12 mouse cellular contexts compared by ENCODE assay signal in the genomic region with DNA sequence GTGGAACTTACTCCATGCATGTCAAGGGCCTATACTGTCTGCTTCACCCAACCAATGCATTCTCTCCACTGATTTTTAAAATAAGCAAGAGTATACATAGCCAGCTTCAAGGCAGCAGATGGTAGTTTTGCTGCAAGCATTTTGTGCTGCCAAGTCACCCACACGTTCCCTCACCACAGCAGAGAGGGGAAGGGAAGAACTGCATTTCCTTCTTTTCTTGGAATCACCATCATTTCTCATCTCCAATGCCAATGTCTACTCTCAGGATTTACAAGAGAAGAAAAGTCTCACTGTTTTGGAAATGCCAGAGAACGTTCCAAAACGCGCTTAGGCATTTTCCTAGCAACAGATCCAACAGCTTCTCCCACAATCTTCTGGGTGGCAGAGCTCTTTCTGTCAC. TPM values are rescaled to one million over a fixed set of nuclear protein-coding genes. Genes with fewer than 3 reads are reported as not detected.
A peak's percentile ranks its signal among the peaks of the same experiment; 100 is the strongest.
DNase-seq lines count a peak whose midpoint lies in the region; ATAC-seq and TF ChIP-seq lines count a peak whose summit lies in the region.
"Had no signal": no experiment of that assay in that cellular context is flagged by ENCODE, and none has a peak within 500 bp of the region (broad histone marks: within the 10 kb centered on the region; RNA-seq: fewer than 3 reads in every experiment).

No protein-coding gene starts in this region.

- no peak overlapping the region for H3K4me2 ChIP-seq in liver, postnatal 0 days (ENCODE audit: low read depth, low read length)
- H3K4me2 ChIP-seq: limb, embryonic 13.5 days had no signal

- H3K36me3 ChIP-seq in liver, postnatal 0 days (replicated peaks; ENCODE audit: insufficient read depth, low read length) = no peaks in the 10 kb centered on the region
- H3K36me3 ChIP-seq: heart, embryonic 10.5 days; limb, embryonic 13.5 days had no signal

- peak; percentile 97 for DNase-seq in brain, adult 2 months (ENCODE audit: low read depth, low spot score)
- DNase-seq in cerebellum, adult 11 months = peak; percentile 46
- peak; percentile 35 to 43 for DNase-seq in frontal cortex, postnatal 10 days (ENCODE audit: low spot score in 2 of 2)
- peak; percentile 45 to 89 for DNase-seq in left cerebral cortex, adult 8-10 months (ENCODE audit: low spot score in 2 of 2)
- DNase-seq in urinary bladder, postnatal 36 days (ENCODE audit: low spot score in 2 of 2) = no peak
- no peak for DNase-seq in natural killer cell, adult 2 months (ENCODE audit: low spot score in 2 of 2)
- no peak for DNase-seq in liver, postnatal 0 days
- DNase-seq: kidney, adult 11 months; lung, postnatal 10 days; thymus, adult 18-20 months had no signal

- H3K4me1 ChIP-seq in liver, postnatal 0 days (ENCODE audit: insufficient read depth) = no peaks in the 10 kb centered on the region
- H3K4me1 ChIP-seq: heart, embryonic 10.5 days; limb, embryonic 13.5 days had no signal

- H3K4me3 ChIP-seq in liver, postnatal 0 days (ENCODE audit: low read depth, low read length) = no peak overlapping the region
- H3K4me3 ChIP-seq: heart, embryonic 10.5 days; limb, embryonic 13.5 days had no signal

- no peaks in the 10 kb centered on the region for H3K9me3 ChIP-seq in liver, postnatal 0 days (ENCODE audit: low read length)
- H3K9me3 ChIP-seq: heart, embryonic 10.5 days; limb, embryonic 13.5 days had no signal

- no peak for TF ChIP-seq CTCF in liver, postnatal 0 days (IDR thresholded peaks at IDR 0.05; ENCODE audit: low read depth)

- no peak overlapping the region for H3K9ac ChIP-seq in liver, postnatal 0 days (replicated peaks)
- H3K9ac ChIP-seq: limb, embryonic 13.5 days had no signal

- ATAC-seq in liver, postnatal 0 days = no peak

- no peak overlapping the region for H3K27ac ChIP-seq in liver, postnatal 0 days (ENCODE audit: low read depth)
- H3K27ac ChIP-seq: heart, embryonic 10.5 days; limb, embryonic 13.5 days had no signal

- H3K27me3 ChIP-seq in liver, postnatal 0 days (ENCODE audit: insufficient read depth, low read length) = no peaks in the 10 kb centered on the region
- H3K27me3 ChIP-seq: limb, embryonic 13.5 days had no signal

- TF ChIP-seq EP300 in liver, postnatal 0 days (IDR thresholded peaks at IDR 0.05; ENCODE audit: low read depth) = no peak

- 78% methylated on average over 4 of the region's 4 CpGs for WGBS in liver, postnatal 0 days (ENCODE audit: insufficient replicate concordance)

RNA-seq across cellular contexts. Expression of a gene that starts 52.1 kb away (rescaled TPM):
- 100 to 1,000 TPM; 422 to 491 (median 453) TPM for total RNA-seq in left cerebral cortex, adult 8-10 months (2022)
- polyA plus RNA-seq in liver, postnatal 0 days (2015; fragmentation: Nextera tagmentation; extraction: Ambion mirVana) = 0.17 TPM in 1 of 2 replicates, not detected in the other

Comparison
In these comparisons a context has a peak if more than half of its experiments do, and no peak if none do; other contexts are left out.
1. DNase-seq: peak in brain, adult 2 months (single experiment), cerebellum, adult 11 months (single experiment), frontal cortex, postnatal 10 days (2 of 2) and left cerebral cortex, adult 8-10 months (2 of 2); none in urinary bladder, postnatal 36 days (0 of 2), natural killer cell, adult 2 months (0 of 2) and liver, postnatal 0 days (single experiment).